Comparison of ENCODE assay signal across 8 mouse cellular contexts in the genomic region with DNA sequence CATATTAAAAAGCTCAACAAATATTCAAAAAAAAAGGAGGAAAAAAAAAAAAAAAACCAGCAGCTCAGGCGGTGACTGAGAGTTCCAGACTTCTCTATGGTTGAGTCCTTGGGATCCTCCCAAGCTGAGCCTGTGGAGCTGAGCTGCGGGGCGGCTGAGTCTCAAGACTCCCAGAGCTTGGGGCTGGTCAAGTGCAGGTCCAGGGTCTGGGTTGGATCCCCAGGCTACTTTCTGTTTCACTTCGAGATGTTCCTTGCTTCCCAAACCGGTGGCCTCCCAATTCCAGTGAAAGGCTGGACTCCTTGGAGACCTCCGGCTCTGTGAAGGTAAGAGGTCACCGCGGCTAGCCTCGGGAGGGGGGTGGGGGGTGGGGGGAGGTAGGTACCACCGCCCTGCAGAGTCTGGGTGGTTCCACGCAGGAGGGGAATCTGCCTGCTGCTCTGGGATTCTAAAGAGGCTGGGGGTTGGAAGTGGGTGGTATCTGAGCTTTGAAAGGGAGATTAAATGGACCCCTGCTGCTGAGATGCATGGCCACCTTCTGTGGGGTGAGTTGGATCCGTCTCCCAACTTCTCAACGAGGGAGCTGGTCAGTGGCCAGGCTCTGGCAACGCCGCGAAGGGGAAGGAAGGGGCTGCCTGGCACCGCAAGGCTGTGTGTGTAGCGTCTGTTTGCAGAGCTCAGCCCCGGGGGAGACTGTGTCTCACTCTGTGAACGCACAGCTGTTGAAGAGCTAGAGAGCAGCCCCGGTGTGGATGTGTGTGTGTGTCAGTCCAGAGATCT.
A peak's percentile ranks its signal among the peaks of the same experiment; 100 is the strongest.
DNase-seq lines count a peak whose midpoint lies in the region; ATAC-seq and TF ChIP-seq lines count a peak whose summit lies in the region.

No protein-coding gene starts in this region.

- peaks cover 2% of the 10 kb centered on the region; the same call in 1 of the 2 replicates for H3K4me1 ChIP-seq in bone marrow macrophage, adult 2 months (ENCODE audit: control insufficient read depth, insufficient read depth, low read length)
- peaks cover 3% of the 10 kb centered on the region; the same call in 1 of the 2 replicates for H3K4me1 ChIP-seq in embryonic facial prominence, embryonic 12.5 days
- H3K4me1 ChIP-seq in heart, embryonic 10.5 days = 0 out of 2 replicates have a peak, but pooled peaks cover 3% of the 10 kb centered on the region
- peaks cover 11% of the 10 kb centered on the region; the same call in 1 of the 2 replicates for H3K4me1 ChIP-seq in limb, embryonic 13.5 days
- H3K4me1 ChIP-seq in midbrain, embryonic 12.5 days = peaks cover 22% of the 10 kb centered on the region
- 0 out of 2 replicates have a peak, but pooled peaks cover 3% of the 10 kb centered on the region for H3K4me1 ChIP-seq in small intestine, adult 2 months (ENCODE audit: control insufficient read depth, insufficient read depth, insufficient read length, low read length)

- DNase-seq in heart, embryonic 10.5 days (ENCODE audit: low spot score) = peak; percentile 80
- peak; percentile 25 for DNase-seq in kidney, adult 9 months

- peak overlapping the region; percentile 44; the same call in 1 of the 2 replicates for H3K9ac ChIP-seq in embryonic facial prominence, embryonic 12.5 days
- H3K9ac ChIP-seq in limb, embryonic 13.5 days = peak overlapping the region; percentile 62
- peak overlapping the region; percentile 22; the same call in 1 of the 2 replicates for H3K9ac ChIP-seq in midbrain, embryonic 12.5 days (replicated peaks)

- no peaks in the 10 kb centered on the region for H3K9me3 ChIP-seq in embryonic facial prominence, embryonic 12.5 days
- H3K9me3 ChIP-seq in heart, embryonic 10.5 days = no peaks in the 10 kb centered on the region
- no peaks in the 10 kb centered on the region for H3K9me3 ChIP-seq in limb, embryonic 13.5 days
- no peaks in the 10 kb centered on the region for H3K9me3 ChIP-seq in midbrain, embryonic 12.5 days

- peak overlapping the region; percentile 73 for H3K4me2 ChIP-seq in embryonic facial prominence, embryonic 12.5 days (replicated peaks)
- peak overlapping the region; percentile 77 for H3K4me2 ChIP-seq in limb, embryonic 13.5 days (replicated peaks)
- H3K4me2 ChIP-seq in midbrain, embryonic 12.5 days (replicated peaks) = peak overlapping the region; percentile 56

- H3K36me3 ChIP-seq in embryonic facial prominence, embryonic 12.5 days = no peaks in the 10 kb centered on the region
- no peaks in the 10 kb centered on the region for H3K36me3 ChIP-seq in heart, embryonic 10.5 days
- H3K36me3 ChIP-seq in limb, embryonic 13.5 days = no peaks in the 10 kb centered on the region
- no peaks in the 10 kb centered on the region for H3K36me3 ChIP-seq in midbrain, embryonic 12.5 days
- H3K36me3 ChIP-seq in small intestine, adult 2 months (ENCODE audit: control insufficient read depth, insufficient read depth, low read length) = no peaks in the 10 kb centered on the region

- no peak for TF ChIP-seq CTCF in bone marrow macrophage, adult 2 months (IDR thresholded peaks at IDR 0.05; ENCODE audit: low read depth, low read length)
- TF ChIP-seq CTCF in small intestine, adult 2 months (IDR thresholded peaks at IDR 0.05; ENCODE audit: extremely low read depth, insufficient read length, insufficient replicate concordance, low read depth, low read length) = no peak

- no peak overlapping the region for H3K27ac ChIP-seq in bone marrow macrophage, adult 2 months (ENCODE audit: insufficient read depth, low read depth, low read length)
- H3K27ac ChIP-seq in embryonic facial prominence, embryonic 12.5 days = no peak overlapping the region
- H3K27ac ChIP-seq in heart, embryonic 10.5 days = peak overlapping the region; percentile 79
- H3K27ac ChIP-seq in limb, embryonic 13.5 days = no peak overlapping the region
- no peak overlapping the region for H3K27ac ChIP-seq in midbrain, embryonic 12.5 days (replicated peaks)
- H3K27ac ChIP-seq in small intestine, adult 2 months (ENCODE audit: insufficient read depth, low read depth, low read length) = no peak overlapping the region

- TF ChIP-seq POLR2A in bone marrow macrophage, adult 2 months (IDR thresholded peaks at IDR 0.05; ENCODE audit: borderline replicate concordance, low read depth, low read length) = no peak
- no peak for TF ChIP-seq POLR2A in small intestine, adult 2 months (IDR thresholded peaks at IDR 0.05; ENCODE audit: low read depth, low read length)

- peak overlapping the region; percentile 64 for H3K4me3 ChIP-seq in bone marrow macrophage, adult 2 months (ENCODE audit: insufficient read depth, low read length)
- peak overlapping the region; percentile 38 for H3K4me3 ChIP-seq in embryonic facial prominence, embryonic 12.5 days
- peak overlapping the region; percentile 68 for H3K4me3 ChIP-seq in heart, embryonic 10.5 days
- H3K4me3 ChIP-seq in limb, embryonic 13.5 days = peak overlapping the region; percentile 43
- H3K4me3 ChIP-seq in midbrain, embryonic 12.5 days = peak overlapping the region; percentile 27
- peak overlapping the region; percentile 72 for H3K4me3 ChIP-seq in small intestine, adult 2 months (ENCODE audit: low read depth, low read length)

- ATAC-seq in embryonic facial prominence, embryonic 12.5 days (ENCODE audit: insufficient number of reproducible peaks, insufficient read depth, low FRiP score, low TSS enrichment) = 0 out of 2 replicates have a peak, but pooled peaks have one; percentile 41
- ATAC-seq in limb, embryonic 13.5 days (ENCODE audit: low FRiP score, low read depth) = no peak
- no peak for ATAC-seq in midbrain, embryonic 12.5 days (ENCODE audit: low FRiP score, low read depth)
- ATAC-seq in megakaryocyte-erythroid progenitor cell, adult 5-6 weeks (replicated peaks; ENCODE audit: low FRiP score, low TSS enrichment, poor library complexity, severe bottlenecking) = no peak

- WGBS in embryonic facial prominence, embryonic 12.5 days = 5% methylated on average over 21 of the region's 21 CpGs
- 6% methylated on average over 21 of the region's 21 CpGs for WGBS in heart, embryonic 10.5 days
- 7% methylated on average over 21 of the region's 21 CpGs for WGBS in limb, embryonic 13.5 days
- WGBS in midbrain, embryonic 12.5 days = 3% methylated on average over 20 of the region's 21 CpGs
- WGBS in small intestine, adult 2 months = 5% methylated on average over 21 of the region's 21 CpGs

- 0 out of 2 replicates have a peak, but pooled peaks cover 3% of the 10 kb centered on the region for H3K27me3 ChIP-seq in embryonic facial prominence, embryonic 12.5 days
- H3K27me3 ChIP-seq in heart, embryonic 10.5 days (ENCODE audit: insufficient read depth, poor library complexity, severe bottlenecking) = 0 out of 2 replicates have a peak, but pooled peaks cover 5% of the 10 kb centered on the region
- no peaks in the 10 kb centered on the region for H3K27me3 ChIP-seq in limb, embryonic 13.5 days
- H3K27me3 ChIP-seq in midbrain, embryonic 12.5 days = no peaks in the 10 kb centered on the region; the same call in 1 of the 2 replicates
- H3K27me3 ChIP-seq in small intestine, adult 2 months (ENCODE audit: control insufficient read depth, insufficient read depth, low read length) = no peaks in the 10 kb centered on the region
